Mouse (Mus musculus): ENCODE measurements around the gene Tmem37.

Tmem37 gene

DNA sequence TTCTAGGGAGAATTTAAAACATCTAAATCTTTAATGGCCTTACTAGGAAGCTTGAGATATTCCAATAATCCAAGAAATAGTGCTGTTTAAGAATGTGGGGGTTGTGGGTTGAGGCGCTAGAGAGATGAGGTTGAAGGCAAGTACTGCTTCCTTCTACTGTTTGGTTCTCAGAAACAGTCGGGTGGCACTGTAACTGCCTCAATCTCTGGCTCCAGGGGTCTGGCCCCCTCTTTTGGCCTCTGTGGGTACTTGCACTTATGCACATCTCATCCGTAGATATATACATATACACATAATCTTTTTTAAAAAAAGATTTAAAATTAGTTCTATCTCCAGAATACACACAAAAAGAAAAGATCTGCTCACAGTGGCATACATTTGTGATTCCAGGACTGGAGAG lies 55.0 kb downstream of the Tmem37 start:
- DNase-seq (ENCODE audit: low spot score in 2 of 2), result no peak
